Comparison of ENCODE assay signal across 8 mouse cellular contexts in genomic region chrX:20797681-20798080, GRCm38 (mm10). TPM values are rescaled to one million over a fixed set of nuclear protein-coding genes. Genes with fewer than 3 reads are reported as not detected.
DNase-seq lines count a peak whose midpoint lies in the region; ATAC-seq and TF ChIP-seq lines count a peak whose summit lies in the region.

Gene Araf (plus strand): TSS chrX:20797814.

- H3K36me3 ChIP-seq in kidney, embryonic 16.5 days (ENCODE audit: insufficient read depth, low read length) = no peaks in the 10 kb centered on the region
- peaks cover 0 to 5% of the 10 kb centered on the region in 2 experiments; a peak in 2 of 4 replicates for H3K36me3 ChIP-seq in MEL (ENCODE audit: control insufficient read depth in 1 of 2, insufficient read depth in 2 of 2, low read length in 2 of 2)
- no peaks in the 10 kb centered on the region for H3K36me3 ChIP-seq in heart, postnatal 0 days (replicated peaks; ENCODE audit: control insufficient read depth, insufficient read depth, low read length)
- H3K36me3 ChIP-seq in midbrain, postnatal 0 days (ENCODE audit: insufficient read depth, low read length) = no peaks in the 10 kb centered on the region

- H3K27ac ChIP-seq in kidney, embryonic 16.5 days (ENCODE audit: low read length) = peak within 1 kb of the TSS; percentile 93
- peak within 1 kb of the TSS; percentile 82 for H3K27ac ChIP-seq in MEL (ENCODE audit: control insufficient read depth, low read depth, low read length)
- peak within 1 kb of the TSS; percentile 87 for H3K27ac ChIP-seq in embryonic fibroblast, embryonic 13.5 days (ENCODE audit: insufficient read depth, low read length)
- H3K27ac ChIP-seq in heart, postnatal 0 days (ENCODE audit: low read depth) = peak within 1 kb of the TSS; percentile 64
- H3K27ac ChIP-seq in midbrain, postnatal 0 days (ENCODE audit: low read depth, low read length) = peak within 1 kb of the TSS; percentile 87

- TF ChIP-seq CTCF in MEL (IDR thresholded peaks at IDR 0.05 in 2 of 3, conservative IDR thresholded peaks at IDR 0.05 in 1 of 3; ENCODE audit: control insufficient read depth in 1 of 3, insufficient read depth in 1 of 3, low read depth in 2 of 3, low read length in 3 of 3, poor library complexity in 1 of 3, severe bottlenecking in 1 of 3) = no peak
- no peak for TF ChIP-seq CTCF in embryonic fibroblast, embryonic 13.5 days (IDR thresholded peaks at IDR 0.05; ENCODE audit: borderline replicate concordance, insufficient read depth, low read length)
- no peak for TF ChIP-seq CTCF in heart, postnatal 0 days (IDR thresholded peaks at IDR 0.05; ENCODE audit: low read depth)
- TF ChIP-seq CTCF in midbrain, postnatal 0 days (IDR thresholded peaks at IDR 0.05) = no peak

- DNase-seq in kidney, adult 9 months = no peak
- DNase-seq in MEL (ENCODE audit: low read depth, low spot score) = no peak
- no peak for DNase-seq in heart, postnatal 0 days (ENCODE audit: low spot score)
- DNase-seq in left cerebral cortex, postnatal 4 days = peak; percentile 32
- peak; percentile 16 for DNase-seq in midbrain, postnatal 0 days (ENCODE audit: low spot score)
- no peak for DNase-seq in ovary, postnatal 36 days (ENCODE audit: low spot score)

- no peak for TF ChIP-seq RAD21 in MEL (IDR thresholded peaks at IDR 0.05; ENCODE audit: low read depth, low read length)

- H3K27me3 ChIP-seq in kidney, embryonic 16.5 days (ENCODE audit: insufficient read depth, low read length) = no peaks in the 10 kb centered on the region
- no peaks in the 10 kb centered on the region for H3K27me3 ChIP-seq in MEL (ENCODE audit: control insufficient read depth in 1 of 2, insufficient read depth in 2 of 2, low read length in 2 of 2)
- H3K27me3 ChIP-seq in heart, postnatal 0 days (ENCODE audit: control insufficient read depth, insufficient read depth, low read length) = no peaks in the 10 kb centered on the region
- H3K27me3 ChIP-seq in midbrain, postnatal 0 days (ENCODE audit: insufficient read depth, low read length) = no peaks in the 10 kb centered on the region

- H3K4me2 ChIP-seq in kidney, embryonic 16.5 days (replicated peaks; ENCODE audit: low read depth, low read length) = peak within 1 kb of the TSS; percentile 54
- peak within 1 kb of the TSS; percentile 62 for H3K4me2 ChIP-seq in heart, postnatal 0 days (ENCODE audit: low read depth, low read length)
- H3K4me2 ChIP-seq in midbrain, postnatal 0 days (ENCODE audit: low read depth, low read length, poor library complexity, severe bottlenecking) = peak within 1 kb of the TSS; percentile 49

- H3K9me3 ChIP-seq in kidney, embryonic 16.5 days (ENCODE audit: low read length) = no peaks in the 10 kb centered on the region
- H3K9me3 ChIP-seq in MEL (replicated peaks; ENCODE audit: insufficient read depth, low read length) = no peaks in the 10 kb centered on the region
- H3K9me3 ChIP-seq in heart, postnatal 0 days (replicated peaks; ENCODE audit: control insufficient read depth, low read length) = no peaks in the 10 kb centered on the region
- no peaks in the 10 kb centered on the region for H3K9me3 ChIP-seq in midbrain, postnatal 0 days (ENCODE audit: low read length)

- H3K4me1 ChIP-seq in kidney, embryonic 16.5 days (ENCODE audit: insufficient read depth, low read length) = no peaks in the 10 kb centered on the region
- peaks cover 2 to 3% of the 10 kb centered on the region in 2 experiments; a peak in 3 of 4 replicates for H3K4me1 ChIP-seq in MEL (ENCODE audit: control insufficient read depth in 1 of 2, insufficient read depth in 2 of 2, low read length in 2 of 2)
- H3K4me1 ChIP-seq in embryonic fibroblast, embryonic 13.5 days (ENCODE audit: control insufficient read depth, insufficient read depth, low read length) = no peaks in the 10 kb centered on the region
- H3K4me1 ChIP-seq in heart, postnatal 0 days (ENCODE audit: control insufficient read depth, insufficient read depth) = no peaks in the 10 kb centered on the region
- no peaks in the 10 kb centered on the region for H3K4me1 ChIP-seq in midbrain, postnatal 0 days (ENCODE audit: insufficient read depth, low read length)

- peak; percentile 69 for ATAC-seq in kidney, embryonic 16.5 days (ENCODE audit: low FRiP score, low TSS enrichment)
- 0 out of 2 replicates have a peak, but pooled peaks have one; percentile 16 for ATAC-seq in heart, postnatal 0 days (ENCODE audit: insufficient read depth, low read depth)
- ATAC-seq in midbrain, postnatal 0 days (ENCODE audit: low FRiP score) = peak; percentile 72

- TF ChIP-seq EP300 in MEL (IDR thresholded peaks at IDR 0.05; ENCODE audit: low read depth in 1 of 2, low read length in 2 of 2) = no peak
- TF ChIP-seq EP300 in heart, postnatal 0 days (IDR thresholded peaks at IDR 0.05; ENCODE audit: low read depth) = no peak

- peak within 1 kb of the TSS; percentile 77 for H3K9ac ChIP-seq in kidney, embryonic 16.5 days (replicated peaks; ENCODE audit: low read length)
- peak within 1 kb of the TSS; percentile 76 for H3K9ac ChIP-seq in MEL (ENCODE audit: control insufficient read depth, low read depth, low read length, poor library complexity, severe bottlenecking)
- H3K9ac ChIP-seq in heart, postnatal 0 days (replicated peaks; ENCODE audit: low read depth, low read length) = peak within 1 kb of the TSS; percentile 50
- H3K9ac ChIP-seq in midbrain, postnatal 0 days (replicated peaks; ENCODE audit: low read length, poor library complexity, severe bottlenecking) = peak within 1 kb of the TSS; percentile 59

- TF ChIP-seq POLR2A in MEL (IDR thresholded peaks at IDR 0.05; ENCODE audit: control insufficient read depth in 1 of 2, insufficient read depth in 1 of 2, low read depth in 1 of 2, low read length in 2 of 2, poor library complexity in 1 of 2) = no peak
- no peak for TF ChIP-seq POLR2A in embryonic fibroblast, embryonic 13.5 days (IDR thresholded peaks at IDR 0.05; ENCODE audit: low read depth, low read length)

- H3K79me2 ChIP-seq in MEL (ENCODE audit: control insufficient read depth, insufficient read depth, low read length, poor library complexity) = no peaks in the 10 kb centered on the region; the same call in 1 of the 2 replicates

- H3K4me3 ChIP-seq in kidney, embryonic 16.5 days (ENCODE audit: low read length) = peak within 1 kb of the TSS; percentile 50
- peak within 1 kb of the TSS; percentile 68 to 74 for H3K4me3 ChIP-seq in MEL (ENCODE audit: control insufficient read depth in 1 of 2, insufficient read depth in 1 of 2, low read depth in 2 of 2, low read length in 2 of 2)
- H3K4me3 ChIP-seq in embryonic fibroblast, embryonic 13.5 days (ENCODE audit: insufficient read depth, low read length) = peak within 1 kb of the TSS; percentile 38
- H3K4me3 ChIP-seq in heart, postnatal 0 days (ENCODE audit: low read depth, low read length) = peak within 1 kb of the TSS; percentile 45
- peak within 1 kb of the TSS; percentile 41 for H3K4me3 ChIP-seq in midbrain, postnatal 0 days (ENCODE audit: low read depth, low read length)

- intact Hi-C loops in left cerebral cortex, postnatal 4 days (cut with DNase I) = no loop called here

- 33% methylated on average over 4 of the region's 7 CpGs for WGBS in kidney, embryonic 16.5 days
- 6% methylated on average over 4 of the region's 7 CpGs for WGBS in heart, postnatal 0 days
- WGBS in midbrain, postnatal 0 days = 13% methylated on average over 4 of the region's 7 CpGs

TF ChIP-seq in MEL, 35 proteins besides CTCF, POLR2A, EP300 and RAD21:
- TF ChIP-seq USF1 (IDR thresholded peaks at IDR 0.05; ENCODE audit: low read depth, low read length) (no peak), CHD1 (IDR thresholded peaks at IDR 0.05; ENCODE audit: low read depth, low read length) (0 out of 2 replicates have a peak, but pooled peaks have one; percentile 20), SIN3A (IDR thresholded peaks at IDR 0.05; ENCODE audit: low read length) (0 out of 2 replicates have a peak, but pooled peaks have one; percentile 16), NRF1 (IDR thresholded peaks at IDR 0.05; ENCODE audit: insufficient read depth, low read depth, low read length, poor library complexity, severe bottlenecking) (no peak)

RNA-seq across cellular contexts. Expression of gene Araf, which starts in this region (rescaled TPM):
- 124 and 143 TPM in 2 replicates for polyA plus RNA-seq in kidney, embryonic 16.5 days (2015; fragmentation: Nextera tagmentation; extraction: Ambion mirVana)
- 98.2 and 115 TPM in 2 replicates for total RNA-seq in MEL (2012; rRNA removed)
- polyA plus RNA-seq in MEL (2012; ENCODE audit: insufficient read depth in 1 of 2, insufficient read length in 2 of 2, low read depth in 1 of 2, low replicate concordance in 2 of 2, missing spikeins in 1 of 2) = 100 to 1,000 TPM; 174 to 236 TPM
- polyA plus RNA-seq in embryonic fibroblast, embryonic 13.5 days (2011; ENCODE audit: insufficient read length, low read depth, missing spikeins) = 76.4 and 90.9 TPM in 2 replicates
- 147 and 163 TPM in 2 replicates for total RNA-seq in heart, postnatal 0 days (2014; rRNA removed; ENCODE audit: low replicate concordance)
- 88.7 and 89.5 TPM in 2 replicates for polyA plus RNA-seq in heart, postnatal 0 days (2015; fragmentation: Nextera tagmentation; extraction: Ambion mirVana)
- total RNA-seq in left cerebral cortex, postnatal 4 days (2021) = 100 to 1,000 TPM; 179 to 183 TPM
- total RNA-seq in midbrain, postnatal 0 days (2014; rRNA removed) = 262 and 315 TPM in 2 replicates
- 424 and 456 TPM in 2 replicates for polyA plus RNA-seq in midbrain, postnatal 0 days (2015; fragmentation: Nextera tagmentation; extraction: Ambion mirVana)

Comparison
In these comparisons a context has a peak if more than half of its experiments do, and no peak if none do; other contexts are left out.
1. ATAC-seq: peak in every context shown above with its lines; median percentile 72 in midbrain, postnatal 0 days; 69 in kidney, embryonic 16.5 days; 16 in heart, postnatal 0 days.
2. DNase-seq: peak in left cerebral cortex, postnatal 4 days (single experiment) and midbrain, postnatal 0 days (single experiment); none in kidney, adult 9 months (single experiment), MEL (single experiment), heart, postnatal 0 days (single experiment) and ovary, postnatal 36 days (single experiment).
3. Peak in every context shown above with its lines, with median percentiles within 50 percentile points of each other: H3K27ac ChIP-seq, H3K4me2 ChIP-seq, H3K4me3 ChIP-seq and H3K9ac ChIP-seq.